ENCODE assay signal across 23 mouse cellular contexts in genomic region chr10:113902744-113903143, GRCm38 (mm10).
A peak's percentile ranks its signal among the peaks of the same experiment; 100 is the strongest.
DNase-seq lines count a peak whose midpoint lies in the region; ATAC-seq and TF ChIP-seq lines count a peak whose summit lies in the region.
"Had no signal": no experiment of that assay in that cellular context is flagged by ENCODE, and none has a peak within 500 bp of the region (broad histone marks: within the 10 kb centered on the region; RNA-seq: fewer than 3 reads in every experiment).

No protein-coding gene starts in this region.

- no peak for TF ChIP-seq CTCF in forebrain, postnatal 0 days (IDR thresholded peaks at IDR 0.05; ENCODE audit: low read depth)
- no peak for TF ChIP-seq CTCF in brain, embryonic 14.5 days (IDR thresholded peaks at IDR 0.05; ENCODE audit: borderline replicate concordance, extremely low read depth, insufficient read depth, insufficient read length)

- no peaks in the 10 kb centered on the region for H3K36me3 ChIP-seq in forebrain, embryonic 16.5 days (ENCODE audit: control insufficient read depth, insufficient read depth)
- no peaks in the 10 kb centered on the region for H3K36me3 ChIP-seq in forebrain, embryonic 15.5 days
- no peaks in the 10 kb centered on the region for H3K36me3 ChIP-seq in forebrain, postnatal 0 days (ENCODE audit: insufficient read depth)
- H3K36me3 ChIP-seq in forebrain, embryonic 11.5 days (ENCODE audit: control insufficient read depth, insufficient read depth, low read length): no peaks in the 10 kb centered on the region
- H3K36me3 ChIP-seq: G1E had no signal

- peak; percentile 64 for ATAC-seq in forebrain, embryonic 16.5 days
- no peak for ATAC-seq in forebrain, embryonic 15.5 days (replicated peaks)
- ATAC-seq in forebrain, postnatal 0 days: peak; percentile 54; the same call in 1 of the 2 replicates
- ATAC-seq in forebrain, embryonic 11.5 days (replicated peaks; ENCODE audit: low FRiP score): no peak
- ATAC-seq: activated CD4-positive, CD25-positive, alpha-beta regulatory T cell, adult 4 months; CD4-positive, CD25-positive, alpha-beta regulatory T cell, adult 4 months; Patski had no signal

- no peak overlapping the region for H3K27ac ChIP-seq in forebrain, embryonic 16.5 days (ENCODE audit: low read length)
- H3K27ac ChIP-seq in forebrain, embryonic 15.5 days (replicated peaks): no peak overlapping the region
- no peak overlapping the region for H3K27ac ChIP-seq in forebrain, postnatal 0 days (ENCODE audit: low read depth, low read length)
- no peak overlapping the region for H3K27ac ChIP-seq in forebrain, embryonic 11.5 days (ENCODE audit: low read depth, low read length)

- DNase-seq in forebrain, postnatal 0 days: no peak
- no peak for DNase-seq in forebrain, embryonic 11.5 days (ENCODE audit: low spot score)
- DNase-seq in brain, embryonic 14.5 days (ENCODE audit: low read depth): peak; percentile 10
- no peak for DNase-seq in adipocyte (ENCODE audit: low spot score)
- DNase-seq: adrenal gland, adult 2 months; adrenal gland, adult 8-10 months; adrenal gland, postnatal 10 days; adrenal gland, postnatal 14 days; adrenal gland, postnatal 25 days; adrenal gland, postnatal 36 days; B cell, adult 2 months; cerebellum, adult 11 months; cerebellum, adult 11-12 months; cerebellum, adult 18-20 months; cerebellum, adult 2 months; cerebellum, adult 8-10 months had no signal

- no peaks in the 10 kb centered on the region for H3K9me3 ChIP-seq in forebrain, embryonic 16.5 days (ENCODE audit: control insufficient read depth, low read length)
- no peaks in the 10 kb centered on the region for H3K9me3 ChIP-seq in forebrain, embryonic 15.5 days
- H3K9me3 ChIP-seq in forebrain, postnatal 0 days (ENCODE audit: low read length): no peaks in the 10 kb centered on the region
- no peaks in the 10 kb centered on the region for H3K9me3 ChIP-seq in forebrain, embryonic 11.5 days (ENCODE audit: control insufficient read depth, low read length)

- TF ChIP-seq POLR2A in brain, embryonic 14.5 days (IDR thresholded peaks at IDR 0.05; ENCODE audit: borderline replicate concordance, extremely low read depth, insufficient read depth, insufficient read length, poor library complexity, severe bottlenecking): no peak

- no peak overlapping the region for H3K4me3 ChIP-seq in forebrain, embryonic 16.5 days (replicated peaks; ENCODE audit: low read length)
- no peak overlapping the region for H3K4me3 ChIP-seq in forebrain, embryonic 15.5 days
- H3K4me3 ChIP-seq in forebrain, postnatal 0 days (ENCODE audit: low read depth, low read length): no peak overlapping the region
- H3K4me3 ChIP-seq in forebrain, embryonic 11.5 days (ENCODE audit: low read depth, low read length): no peak overlapping the region

- no peaks in the 10 kb centered on the region for H3K27me3 ChIP-seq in forebrain, embryonic 16.5 days (replicated peaks; ENCODE audit: control insufficient read depth, insufficient read depth, low read length)
- H3K27me3 ChIP-seq in forebrain, embryonic 15.5 days: no peaks in the 10 kb centered on the region
- no peaks in the 10 kb centered on the region for H3K27me3 ChIP-seq in forebrain, postnatal 0 days (ENCODE audit: insufficient read depth, low read length)
- no peaks in the 10 kb centered on the region for H3K27me3 ChIP-seq in forebrain, embryonic 11.5 days (ENCODE audit: control insufficient read depth, insufficient read depth, low read length)
- H3K27me3 ChIP-seq: CH12.LX, Patski had no signal

- no peaks in the 10 kb centered on the region for H3K4me1 ChIP-seq in forebrain, embryonic 16.5 days (replicated peaks; ENCODE audit: control insufficient read depth, insufficient read depth, low read length)
- no peaks in the 10 kb centered on the region for H3K4me1 ChIP-seq in forebrain, embryonic 15.5 days
- no peaks in the 10 kb centered on the region for H3K4me1 ChIP-seq in forebrain, postnatal 0 days (ENCODE audit: insufficient read depth)
- no peaks in the 10 kb centered on the region for H3K4me1 ChIP-seq in forebrain, embryonic 11.5 days (replicated peaks; ENCODE audit: control insufficient read depth, insufficient read depth, low read length)

- WGBS in forebrain, embryonic 16.5 days: 44% methylated on average over 1 of the region's 1 CpGs
- 58% methylated on average over 1 of the region's 1 CpGs for whole genome bisulfite sequencing in forebrain, embryonic 15.5 days
- WGBS in forebrain, postnatal 0 days: 45% methylated on average over 1 of the region's 1 CpGs
- WGBS in forebrain, embryonic 11.5 days: 80% methylated on average over 1 of the region's 1 CpGs

- no peak overlapping the region for H3K9ac ChIP-seq in forebrain, embryonic 16.5 days (replicated peaks; ENCODE audit: low read depth, low read length)
- H3K9ac ChIP-seq in forebrain, embryonic 15.5 days (replicated peaks): no peak overlapping the region
- H3K9ac ChIP-seq in forebrain, postnatal 0 days: no peak overlapping the region
- no peak overlapping the region for H3K9ac ChIP-seq in forebrain, embryonic 11.5 days (ENCODE audit: low read length)

- H3K4me2 ChIP-seq in forebrain, embryonic 16.5 days (ENCODE audit: low read length): no peak overlapping the region
- no peak overlapping the region for H3K4me2 ChIP-seq in forebrain, embryonic 15.5 days (replicated peaks)
- no peak overlapping the region for H3K4me2 ChIP-seq in forebrain, postnatal 0 days (ENCODE audit: low read depth)
- no peak overlapping the region for H3K4me2 ChIP-seq in forebrain, embryonic 11.5 days (ENCODE audit: low read depth, low read length, severe bottlenecking)

Comparison
In these comparisons a context has a peak if more than half of its experiments do, and no peak if none do; other contexts are left out.
1. ATAC-seq: peak in forebrain, embryonic 16.5 days (single experiment) and forebrain, postnatal 0 days (single experiment); none in forebrain, embryonic 15.5 days (single experiment) and forebrain, embryonic 11.5 days (single experiment).